Mouse (Mus musculus) liver, embryonic 14 days (tissue): ENCODE results near the gene Snap47. TPM values are rescaled to one million over a fixed set of nuclear protein-coding genes. Genes with fewer than 3 reads are reported as not detected.

Experiments used
- polyA plus RNA-seq: library from polyadenylated mRNA; depleted of rRNA; stranded (reverse); fragments of >200 nt; gene quantifications from 2 replicates; pipeline ENCODE4 v1.2.3, GENCODE M21; 2012; rRNA removed

Snap47 gene
- polyA plus RNA-seq = 11.5 and 13.8 TPM in 2 replicates

DNA sequence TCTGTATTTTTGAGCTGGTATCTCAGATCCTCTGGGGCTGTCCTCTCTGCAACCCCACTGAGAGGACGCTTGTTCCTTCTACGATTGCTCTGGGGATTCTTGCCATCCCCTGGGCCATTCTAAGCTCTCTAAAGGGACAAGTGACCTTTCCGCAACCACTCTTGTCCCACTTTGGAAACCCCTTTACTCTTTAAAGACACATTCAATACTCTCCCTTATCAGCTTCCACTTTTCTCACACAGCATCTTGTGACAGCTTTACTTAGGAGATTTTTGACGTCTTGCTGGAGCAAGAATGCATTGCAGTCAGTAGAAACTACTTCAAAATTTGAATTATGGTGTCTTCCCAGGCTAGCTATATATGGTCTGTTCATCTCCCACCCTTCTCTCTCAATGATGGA, at the start of gene Snap47:
Snap47 (minus strand) TSS at position 101 of the 400 bp plus-strand sequence.

DNA sequence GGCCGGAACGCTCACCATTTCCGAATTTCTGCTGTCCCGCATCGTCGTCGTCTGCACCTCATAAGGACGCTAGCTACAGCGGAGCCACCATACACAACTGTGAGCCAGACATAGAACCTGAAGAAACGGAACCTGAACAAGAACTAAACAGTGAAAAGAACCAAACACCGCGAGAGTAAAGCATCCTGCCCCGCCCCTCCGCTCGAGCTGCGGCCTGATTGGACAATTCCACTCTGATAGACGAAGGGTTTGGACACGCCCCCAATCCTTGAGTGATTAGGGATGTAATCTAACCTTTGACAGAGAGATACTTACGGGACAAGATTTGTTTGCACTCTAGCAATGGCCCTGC, 21.3 kb upstream of the Snap47 start, which contains the start of gene Zfp867:
Zfp867 (minus strand) TSS at position 149 of the 352 bp plus-strand sequence.

DNA sequence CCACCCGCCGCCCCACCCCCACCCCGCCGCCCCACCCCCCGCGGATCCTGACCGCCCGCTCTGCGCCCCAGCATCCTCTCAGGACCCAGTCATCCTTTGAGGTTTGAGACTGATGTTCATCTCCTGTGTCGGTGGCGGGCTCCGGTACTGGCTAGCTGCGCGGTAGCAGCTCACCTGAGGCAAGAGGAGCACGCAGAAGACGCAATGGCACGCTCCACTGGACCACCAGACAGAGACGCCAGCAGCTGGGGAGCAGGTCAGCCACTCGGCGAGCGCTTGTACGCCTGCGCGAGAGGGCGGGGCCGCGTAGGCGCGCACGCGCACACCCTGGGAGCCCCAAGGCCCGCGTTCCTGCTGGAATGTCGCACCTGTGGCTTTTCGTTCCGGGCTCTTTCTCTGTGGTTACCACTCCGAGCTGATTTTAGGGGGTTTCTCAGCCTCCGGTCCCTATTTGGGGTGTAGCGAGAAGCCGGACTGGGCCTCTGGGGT, 1.2 kb downstream of the Snap47 start, which contains the start of gene Jmjd4:
Jmjd4 (plus strand) TSS at position 305 of the 489 bp plus-strand sequence.

DNA sequence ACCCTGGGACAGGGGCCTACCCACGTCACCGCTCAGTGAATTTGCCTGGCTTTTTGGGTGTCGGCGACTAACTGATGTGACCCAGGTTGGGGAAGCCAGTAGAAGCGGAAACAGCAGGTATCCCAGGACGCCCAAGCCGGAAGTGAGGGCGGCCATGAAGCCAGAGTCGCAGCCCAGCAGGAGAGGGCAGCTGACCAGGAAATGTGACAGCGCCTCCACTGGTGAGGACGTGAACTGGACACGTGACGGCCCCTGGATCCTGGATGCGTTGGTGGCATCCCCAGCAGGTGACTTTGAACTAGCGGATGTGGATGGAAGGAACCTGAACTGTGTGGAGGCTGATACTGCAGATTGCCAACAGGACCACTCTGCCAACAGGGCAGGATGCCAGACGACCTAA, 75.5 kb downstream of the Snap47 start, which contains the start of gene Prss38:
Prss38 (minus strand) TSS at position 183 of the 400 bp plus-strand sequence.

Other genes with a start within 250 kb of the Snap47 start
- gene Mrpl55, start 248.7 kb downstream of the Snap47 start, polyA plus RNA-seq = 23.3 and 25.0 TPM in 2 replicates
- 23.5 and 24.0 TPM in 2 replicates for gene 2310033P09Rik, start 242.9 kb downstream of the Snap47 start, polyA plus RNA-seq
- gene Arf1, start 222.9 kb downstream of the Snap47 start, polyA plus RNA-seq = 178 and 203 TPM in 2 replicates
- 0.02 TPM in 2 replicates for gene Wnt3a, start 160.4 kb downstream of the Snap47 start, polyA plus RNA-seq
- 0.10 and 0.21 TPM in 2 replicates for gene Wnt9a, start 144.3 kb downstream of the Snap47 start, polyA plus RNA-seq
- gene Prss38, start 75.5 kb downstream of the Snap47 start, polyA plus RNA-seq = not detected in 2 replicates
- gene Jmjd4, start 1.1 kb downstream of the Snap47 start, polyA plus RNA-seq = 2.7 and 3.5 TPM in 2 replicates
- 0.71 and 0.76 TPM in 2 replicates for gene Zfp867, start 21.3 kb upstream of the Snap47 start, polyA plus RNA-seq
- gene Zkscan17, start 75.6 kb upstream of the Snap47 start, polyA plus RNA-seq = 2.2 and 2.6 TPM in 2 replicates
- 0.43 and 0.52 TPM in 2 replicates for gene Nlrp3, start 90.4 kb upstream of the Snap47 start, polyA plus RNA-seq
- gene Olfr222, start 125.0 kb upstream of the Snap47 start, polyA plus RNA-seq = not detected in 2 replicates
- not detected in 2 replicates for gene Olfr223, start 142.1 kb upstream of the Snap47 start, polyA plus RNA-seq
- gene Mprip, start 210.1 kb upstream of the Snap47 start, polyA plus RNA-seq = 14.7 and 16.7 TPM in 2 replicates